23 mouse cellular contexts compared by ENCODE assay signal in the genomic region with DNA sequence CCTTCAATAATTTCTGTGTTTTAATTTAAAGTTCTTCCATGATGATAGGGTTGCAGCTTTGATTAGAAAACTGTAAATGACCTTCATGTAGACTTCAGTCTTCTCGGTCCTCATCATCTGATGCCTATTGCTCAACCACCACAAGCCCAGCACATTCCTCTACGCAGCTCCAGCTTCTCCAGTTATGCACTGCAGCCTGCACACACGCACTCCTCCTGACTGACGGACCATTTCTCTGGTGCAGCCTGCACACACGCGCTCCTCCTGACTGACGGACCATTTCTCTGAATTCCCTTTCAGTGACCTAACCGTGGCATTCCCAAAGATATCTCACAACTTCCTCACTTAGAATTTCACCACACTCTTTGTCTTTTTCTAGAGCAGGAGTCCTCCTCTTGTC. TPM values are rescaled to one million over a fixed set of nuclear protein-coding genes. Genes with fewer than 3 reads are reported as not detected.
DNase-seq lines count a peak whose midpoint lies in the region; ATAC-seq and TF ChIP-seq lines count a peak whose summit lies in the region.
"Had no signal": no experiment of that assay in that cellular context is flagged by ENCODE, and none has a peak within 500 bp of the region (broad histone marks: within the 10 kb centered on the region; RNA-seq: fewer than 3 reads in every experiment).

No protein-coding gene starts in this region.

- no peak overlapping the region for H3K4me3 ChIP-seq in heart, embryonic 11.5 days (ENCODE audit: low read depth, low read length)
- no peak overlapping the region for H3K4me3 ChIP-seq in kidney, postnatal 0 days (replicated peaks; ENCODE audit: low read depth, low read length)
- H3K4me3 ChIP-seq in heart, embryonic 15.5 days, result no peak overlapping the region
- H3K4me3 ChIP-seq: embryonic facial prominence, embryonic 13.5 days; forebrain, embryonic 15.5 days; hindbrain, embryonic 13.5 days; kidney, embryonic 15.5 days; limb, embryonic 13.5 days; neural tube, embryonic 13.5 days had no signal

- peak; percentile 27 to 33 for DNase-seq in heart, adult 18-20 months
- DNase-seq in kidney, postnatal 0 days (ENCODE audit: low spot score), result peak; percentile 13
- no peak for DNase-seq in kidney, postnatal 10 days
- peak; percentile 51 for DNase-seq in adipocyte (ENCODE audit: low spot score)
- no peak for DNase-seq in c-Kit-positive CD71-positive TER-119-positive erythroid progenitor cells, embryonic 14.5 days (ENCODE audit: low spot score)
- DNase-seq: cerebellum, postnatal 10 days; layer of hippocampus, postnatal 36 days; liver, embryonic 13.5 days; lung, embryonic 14.5 days; midbrain, embryonic 14.5 days; thymus, postnatal 36 days had no signal

- H3K9ac ChIP-seq in heart, embryonic 11.5 days (ENCODE audit: low read depth, low read length), result no peak overlapping the region
- no peak overlapping the region for H3K9ac ChIP-seq in kidney, postnatal 0 days (ENCODE audit: low read depth, low read length)
- no peak overlapping the region for H3K9ac ChIP-seq in heart, embryonic 15.5 days
- H3K9ac ChIP-seq: embryonic facial prominence, embryonic 13.5 days; forebrain, embryonic 15.5 days; hindbrain, embryonic 13.5 days; kidney, embryonic 15.5 days; limb, embryonic 13.5 days; liver, embryonic 13.5 days; lung, embryonic 14.5 days; neural tube, embryonic 13.5 days had no signal

- peaks cover 11% of the 10 kb centered on the region; the same call in 1 of the 2 replicates for H3K27me3 ChIP-seq in heart, embryonic 11.5 days (ENCODE audit: control insufficient read depth, insufficient read depth, low read length)
- no peaks in the 10 kb centered on the region for H3K27me3 ChIP-seq in kidney, postnatal 0 days (ENCODE audit: insufficient read depth, low read length)
- peaks cover 19% of the 10 kb centered on the region for H3K27me3 ChIP-seq in heart, embryonic 15.5 days
- H3K27me3 ChIP-seq: embryonic facial prominence, embryonic 13.5 days had no signal

- no peak overlapping the region for H3K27ac ChIP-seq in heart, embryonic 11.5 days (ENCODE audit: low read depth, low read length)
- no peak overlapping the region for H3K27ac ChIP-seq in kidney, postnatal 0 days
- H3K27ac ChIP-seq in heart, embryonic 15.5 days, result no peak overlapping the region
- H3K27ac ChIP-seq: embryonic facial prominence, embryonic 13.5 days; forebrain, embryonic 15.5 days; hindbrain, embryonic 13.5 days; kidney, embryonic 15.5 days; limb, embryonic 13.5 days; liver, embryonic 13.5 days; neural tube, embryonic 13.5 days had no signal

- no peaks in the 10 kb centered on the region for H3K9me3 ChIP-seq in heart, embryonic 11.5 days (replicated peaks; ENCODE audit: control insufficient read depth, low read length)
- H3K9me3 ChIP-seq in kidney, postnatal 0 days (replicated peaks; ENCODE audit: low read length), result no peaks in the 10 kb centered on the region
- no peaks in the 10 kb centered on the region for H3K9me3 ChIP-seq in heart, embryonic 15.5 days (replicated peaks)
- H3K9me3 ChIP-seq: embryonic facial prominence, embryonic 13.5 days; forebrain, embryonic 15.5 days; hindbrain, embryonic 13.5 days; kidney, embryonic 15.5 days; limb, embryonic 13.5 days; liver, embryonic 13.5 days; neural tube, embryonic 13.5 days had no signal

- no peak for TF ChIP-seq CTCF in kidney, postnatal 0 days (IDR thresholded peaks at IDR 0.05; ENCODE audit: low read depth)

- H3K4me2 ChIP-seq in heart, embryonic 11.5 days, result no peak overlapping the region
- no peak overlapping the region for H3K4me2 ChIP-seq in kidney, postnatal 0 days (ENCODE audit: low read length)
- peak overlapping the region; percentile 10; the same call in 1 of the 2 replicates for H3K4me2 ChIP-seq in heart, embryonic 15.5 days
- H3K4me2 ChIP-seq: embryonic facial prominence, embryonic 13.5 days; forebrain, embryonic 15.5 days; hindbrain, embryonic 13.5 days; kidney, embryonic 15.5 days; limb, embryonic 13.5 days; lung, embryonic 14.5 days; neural tube, embryonic 13.5 days had no signal

- no peak for ATAC-seq in heart, embryonic 11.5 days (replicated peaks; ENCODE audit: insufficient number of reproducible peaks, low FRiP score, low TSS enrichment)
- ATAC-seq in kidney, postnatal 0 days (replicated peaks; ENCODE audit: low FRiP score, low read depth), result no peak
- ATAC-seq in heart, embryonic 15.5 days (replicated peaks; ENCODE audit: insufficient number of reproducible peaks, insufficient read depth, low FRiP score, low read depth), result no peak
- ATAC-seq: activated CD4-positive, CD25-positive, alpha-beta regulatory T cell, adult 4 months; forebrain, embryonic 15.5 days; inflammation-experienced regulatory T-cells, adult 6 months had no signal

- peaks cover 10% of the 10 kb centered on the region; the same call in 1 of the 2 replicates for H3K4me1 ChIP-seq in heart, embryonic 11.5 days (ENCODE audit: control insufficient read depth, insufficient read depth, low read length)
- H3K4me1 ChIP-seq in kidney, postnatal 0 days (replicated peaks; ENCODE audit: insufficient read depth, low read length), result peaks cover 3% of the 10 kb centered on the region; the same call in 1 of the 2 replicates
- H3K4me1 ChIP-seq in heart, embryonic 15.5 days (replicated peaks), result peaks cover 13% of the 10 kb centered on the region

- WGBS in heart, embryonic 11.5 days (ENCODE audit: insufficient replicate concordance), result 44% methylated on average over 8 of the region's 8 CpGs
- WGBS in kidney, postnatal 0 days, result 44% methylated on average over 8 of the region's 8 CpGs
- WGBS in heart, embryonic 15.5 days, result 24% methylated on average over 8 of the region's 8 CpGs

- H3K36me3 ChIP-seq in heart, embryonic 11.5 days (ENCODE audit: control insufficient read depth, insufficient read depth, low read length), result no peaks in the 10 kb centered on the region
- H3K36me3 ChIP-seq in kidney, postnatal 0 days (ENCODE audit: insufficient read depth, low read length), result no peaks in the 10 kb centered on the region
- no peaks in the 10 kb centered on the region for H3K36me3 ChIP-seq in heart, embryonic 15.5 days
- H3K36me3 ChIP-seq: limb, embryonic 13.5 days; liver, embryonic 13.5 days had no signal

RNA-seq across cellular contexts. Expression of a gene that starts 2.0 kb away (rescaled TPM):
- 10 to 100 TPM; 87.5 to 93.6 TPM for total RNA-seq in heart, adult 18-20 months (2021)
- polyA plus RNA-seq in heart, embryonic 11.5 days (2014; fragmentation: Nextera tagmentation; extraction: Ambion mirVana), result 10.8 and 11.5 TPM in 2 replicates
- 13.1 and 14.0 TPM in 2 replicates for polyA plus RNA-seq in kidney, postnatal 0 days (2015; fragmentation: Nextera tagmentation; extraction: Ambion mirVana)
- 11.3 and 12.6 TPM in 2 replicates for polyA plus RNA-seq in heart, embryonic 15.5 days (2015; fragmentation: Nextera tagmentation; extraction: Ambion mirVana)

RNA-seq across cellular contexts. Expression of a gene that starts 4.4 kb away (rescaled TPM):
- total RNA-seq in heart, adult 18-20 months (2021), result 1 to 10 TPM; 1.2 to 2.7 TPM
- 1.3 and 2.5 TPM in 2 replicates for polyA plus RNA-seq in heart, embryonic 11.5 days (2014; fragmentation: Nextera tagmentation; extraction: Ambion mirVana)
- polyA plus RNA-seq in kidney, postnatal 0 days (2015; fragmentation: Nextera tagmentation; extraction: Ambion mirVana), result 63.1 and 70.4 TPM in 2 replicates
- polyA plus RNA-seq in heart, embryonic 15.5 days (2015; fragmentation: Nextera tagmentation; extraction: Ambion mirVana), result 0.88 and 2.4 TPM in 2 replicates
- total RNA-seq: megakaryocyte progenitor cell, adult 5-6 weeks had no signal

RNA-seq across cellular contexts. Expression of a gene that starts 33.8 kb away (rescaled TPM):
- total RNA-seq in heart, adult 18-20 months (2021), result not detected
- polyA plus RNA-seq in heart, embryonic 11.5 days (2014; fragmentation: Nextera tagmentation; extraction: Ambion mirVana), result 0.03 TPM in 1 of 2 replicates, not detected in the other
- not detected in 2 replicates for polyA plus RNA-seq in kidney, postnatal 0 days (2015; fragmentation: Nextera tagmentation; extraction: Ambion mirVana)
- polyA plus RNA-seq in heart, embryonic 15.5 days (2015; fragmentation: Nextera tagmentation; extraction: Ambion mirVana), result not detected in 2 replicates
- total RNA-seq: megakaryocyte progenitor cell, adult 5-6 weeks had no signal
- polyA plus RNA-seq: embryonic facial prominence, embryonic 13.5 days; forebrain, embryonic 15.5 days; heart, embryonic 16.5 days; hindbrain, embryonic 13.5 days; kidney, embryonic 15.5 days; limb, embryonic 13.5 days; liver, embryonic 13.5 days; midbrain, embryonic 14.5 days; neural tube, embryonic 13.5 days had no signal

Comparison
In these comparisons a context has a peak if more than half of its experiments do, and no peak if none do; other contexts are left out.
1. DNase-seq: peak in heart, adult 18-20 months (2 of 2), kidney, postnatal 0 days (single experiment) and adipocyte (single experiment); none in kidney, postnatal 10 days (single experiment) and c-Kit-positive CD71-positive TER-119-positive erythroid progenitor cells, embryonic 14.5 days (single experiment).
2. RNA of a gene that starts 4.4 kb away (polyA plus RNA-seq): 63.1 to 70.4 TPM in kidney, postnatal 0 days; 1.3 to 2.5 TPM in heart, embryonic 11.5 days and 0.88 to 2.4 TPM in heart, embryonic 15.5 days; every median in the first group is over 10 times any median in the second.